ENCODE assay signal across 9 mouse cellular contexts in genomic region chr9:29864886-29865285, GRCm38 (mm10).
DNase-seq lines count a peak whose midpoint lies in the region; ATAC-seq lines count a peak whose summit lies in the region.
"Had no signal": no experiment of that assay in that cellular context is flagged by ENCODE, and none has a peak within 500 bp of the region (broad histone marks: within the 10 kb centered on the region; RNA-seq: fewer than 3 reads in every experiment).

No protein-coding gene starts in this region.

- 17% methylated on average over 1 of the region's 1 CpGs for WGBS in hindbrain, embryonic 15.5 days
- 40% methylated on average over 1 of the region's 1 CpGs for WGBS in intestine, embryonic 16.5 days

- H3K9ac ChIP-seq in hindbrain, embryonic 15.5 days = no peak overlapping the region
- no peak overlapping the region for H3K9ac ChIP-seq in intestine, embryonic 16.5 days (ENCODE audit: low read depth, low read length)

- peak overlapping the region; percentile 40; the same call in 1 of the 2 replicates for H3K27ac ChIP-seq in hindbrain, embryonic 15.5 days (replicated peaks)
- no peak overlapping the region for H3K27ac ChIP-seq in intestine, embryonic 16.5 days (ENCODE audit: low read length)

- no peaks in the 10 kb centered on the region for H3K27me3 ChIP-seq in hindbrain, embryonic 15.5 days
- H3K27me3 ChIP-seq in intestine, embryonic 16.5 days (replicated peaks; ENCODE audit: control insufficient read depth, insufficient read depth, low read length) = no peaks in the 10 kb centered on the region

- no peaks in the 10 kb centered on the region for H3K9me3 ChIP-seq in hindbrain, embryonic 15.5 days
- no peaks in the 10 kb centered on the region for H3K9me3 ChIP-seq in intestine, embryonic 16.5 days (ENCODE audit: control insufficient read depth, low read length)

- H3K36me3 ChIP-seq in hindbrain, embryonic 15.5 days = no peaks in the 10 kb centered on the region
- H3K36me3 ChIP-seq in intestine, embryonic 16.5 days (ENCODE audit: control insufficient read depth, insufficient read depth, low read length) = no peaks in the 10 kb centered on the region

- no peak overlapping the region for H3K4me3 ChIP-seq in hindbrain, embryonic 15.5 days
- no peak overlapping the region for H3K4me3 ChIP-seq in intestine, embryonic 16.5 days (ENCODE audit: low read length)

- peak; percentile 19 to 42 for DNase-seq in frontal cortex, postnatal 10 days (ENCODE audit: low spot score in 2 of 2)
- DNase-seq in frontal cortex, adult 2 months (ENCODE audit: extremely low spot score in 1 of 2, low spot score in 1 of 2) = no peak
- DNase-seq in right cerebral cortex, postnatal 14 days = peak; percentile 29
- no peak for DNase-seq in right cerebral cortex, adult 18-20 months
- peak; percentile 80 for DNase-seq in retina, postnatal 1 day
- DNase-seq in kidney, adult 11 months = no peak
- DNase-seq: adrenal gland, adult 8-10 months had no signal

- no peak overlapping the region for H3K4me2 ChIP-seq in hindbrain, embryonic 15.5 days
- H3K4me2 ChIP-seq in intestine, embryonic 16.5 days (ENCODE audit: low read depth, low read length) = no peak overlapping the region

- H3K4me1 ChIP-seq in hindbrain, embryonic 15.5 days (replicated peaks) = peaks cover 39% of the 10 kb centered on the region
- H3K4me1 ChIP-seq in intestine, embryonic 16.5 days (ENCODE audit: control insufficient read depth, insufficient read depth, low read length) = no peaks in the 10 kb centered on the region

- ATAC-seq in hindbrain, embryonic 15.5 days (ENCODE audit: low FRiP score, low read depth) = peak; percentile 71
- ATAC-seq in intestine, embryonic 16.5 days = no peak

Comparison
In these comparisons a context has a peak if more than half of its experiments do, and no peak if none do; other contexts are left out.
1. DNase-seq: peak in frontal cortex, postnatal 10 days (2 of 2), right cerebral cortex, postnatal 14 days (single experiment) and retina, postnatal 1 day (single experiment); none in frontal cortex, adult 2 months (0 of 2), right cerebral cortex, adult 18-20 months (single experiment) and kidney, adult 11 months (single experiment).